Mouse (Mus musculus): Measurements from ENCODE around the gene Zfp36l2.

GRCm38 (mm10) chr17:84152206-84152975, 35.4 kb downstream of the Zfp36l2 start:
- no peak for TF ChIP-seq POLR2A (IDR thresholded peaks at IDR 0.05; ENCODE audit: insufficient read depth, low read length)
- no peak for TF ChIP-seq EP300 (IDR thresholded peaks at IDR 0.05; ENCODE audit: insufficient read depth, low read depth, low read length)

Measured in ES-Bruce4 (cell line).